Mouse (Mus musculus) monocyte, adult 5-6 weeks (primary cell): ENCODE measurements at regions not wholly inside any gene's neighbourhood (a gene's known extent, or its start where the extent isn't known, plus 50 kb on each side); places are given as distances from the start of the nearest gene placed in this dataset.

ENCODE experiments used
- ATAC-seq: fragments of 153-309, 156-312 bp; replicated peaks from 2 replicates; pipeline ENCODE4 v1.8.0; 2017; ENCODE audit warnings: mild to moderate bottlenecking; ENCODE audit not compliant: low TSS enrichment, insufficient number of reproducible peaks, severe bottlenecking, poor library complexity, low FRiP score

DNA sequence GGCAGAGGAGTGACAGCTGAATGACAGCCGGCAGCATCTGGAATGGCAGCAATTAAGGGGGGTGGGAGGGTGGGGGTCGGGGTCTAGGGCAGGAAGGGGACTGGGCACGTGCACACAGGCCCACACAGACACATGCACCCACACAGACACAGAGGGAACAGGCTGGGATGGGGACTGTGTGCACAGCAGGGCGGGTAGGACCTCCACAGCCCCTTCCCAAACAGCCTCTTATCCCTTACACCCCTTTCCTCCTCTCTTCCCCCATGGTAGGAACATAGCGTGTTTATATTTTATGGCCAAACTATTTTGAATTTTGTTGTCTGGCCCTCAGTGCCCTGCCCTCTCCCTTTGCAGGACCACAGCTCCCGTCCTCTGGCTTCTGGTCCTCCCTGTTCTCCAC is 50.0 kb upstream of the Dip2c start:
- peak; percentile 40; the same call in 1 of the 2 replicates for ATAC-seq
